Mouse (Mus musculus): ENCODE measurements around the gene Olfr248. TPM values are rescaled to one million over a fixed set of nuclear protein-coding genes. Genes with fewer than 3 reads are reported as not detected.

Gene Olfr248
- polyA plus RNA-seq, 1 experiment, result not detected

DNA sequence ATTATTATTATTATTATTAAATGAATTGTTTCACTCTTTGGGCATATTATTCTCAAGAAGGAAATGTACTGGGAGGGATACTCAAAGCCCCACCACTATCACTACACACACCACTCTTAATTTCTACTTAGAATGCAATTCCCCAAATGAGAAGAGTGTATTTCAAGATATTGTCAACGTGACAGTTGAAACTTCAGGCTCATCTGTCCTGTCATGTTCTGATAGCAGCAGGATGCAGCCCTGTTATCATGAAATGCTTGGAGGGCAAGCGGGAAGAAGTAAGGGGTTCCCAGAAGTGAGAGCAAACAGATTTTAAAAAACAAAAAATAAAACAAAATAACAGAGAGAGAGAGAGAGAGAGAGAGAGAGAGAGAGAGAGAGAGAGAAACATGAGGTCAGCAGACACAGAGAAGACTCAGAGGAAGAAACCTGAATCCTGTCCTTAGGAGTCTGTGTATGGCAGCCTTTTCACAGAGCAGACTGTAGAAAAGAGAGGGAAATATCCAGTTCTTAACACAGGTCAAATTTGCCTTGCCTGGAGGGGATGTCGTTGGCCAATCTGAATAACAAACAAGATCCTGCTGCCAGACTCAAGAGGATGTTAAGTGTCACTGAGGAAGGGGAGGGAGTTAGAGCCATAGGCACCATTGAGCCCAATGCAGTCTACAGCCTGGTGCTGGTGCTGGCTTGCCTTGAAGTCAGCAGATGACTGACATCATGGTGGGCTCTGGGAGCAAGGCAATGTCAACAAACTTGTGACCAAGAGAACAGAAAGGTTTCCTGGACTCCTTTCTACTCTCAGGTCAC is 35.5 kb downstream of the Olfr248 start:
- WGBS, result 70% methylated on average over 3 of the region's 3 CpGs
- Histone ChIP-seq H3K27me3 (ENCODE audit: control insufficient read depth, insufficient read depth, low read length) (no peaks in the 10 kb centered on the region), H3K4me3 (ENCODE audit: control insufficient read depth, insufficient read depth, low read length) (no peak overlapping the region), H3K4me1 (replicated peaks; ENCODE audit: control insufficient read depth, insufficient read depth, low read length) (no peaks in the 10 kb centered on the region), H3K36me3 (ENCODE audit: control insufficient read depth, insufficient read depth, low read length) (no peaks in the 10 kb centered on the region), H3K27ac (ENCODE audit: control insufficient read depth, insufficient read depth, low read length) (no peak overlapping the region)
- no peak for DNase-seq
- TF ChIP-seq POLR2A (IDR thresholded peaks at IDR 0.05; ENCODE audit: control insufficient read depth, extremely low read depth, insufficient read depth, low read length, poor library complexity), result no peak

- no peak for TF ChIP-seq CTCF (IDR thresholded peaks at IDR 0.05; ENCODE audit: borderline replicate concordance, control insufficient read depth, extremely low read depth, insufficient read depth, low read length, poor library complexity)
- TF ChIP-seq POLR2A (IDR thresholded peaks at IDR 0.05; ENCODE audit: control insufficient read depth, extremely low read depth, insufficient read depth, low read length, poor library complexity), result no peak
- no peak overlapping the region for H3K4me3 ChIP-seq (ENCODE audit: control insufficient read depth, insufficient read depth, low read length)
- no peak overlapping the region for H3K27ac ChIP-seq (ENCODE audit: control insufficient read depth, insufficient read depth, low read length)
- WGBS, result 91% methylated on average over 1 of the region's 1 CpGs
- no peaks in the 10 kb centered on the region for H3K36me3 ChIP-seq (ENCODE audit: control insufficient read depth, insufficient read depth, low read length)
- H3K27me3 ChIP-seq (ENCODE audit: control insufficient read depth, insufficient read depth, low read length), result no peaks in the 10 kb centered on the region
- no peaks in the 10 kb centered on the region for H3K4me1 ChIP-seq (replicated peaks; ENCODE audit: control insufficient read depth, insufficient read depth, low read length)
- no peak for DNase-seq
Measured at GRCm38 (mm10) chr1:174427402-174427801, 36.6 kb downstream of the Olfr248 start.

DNA sequence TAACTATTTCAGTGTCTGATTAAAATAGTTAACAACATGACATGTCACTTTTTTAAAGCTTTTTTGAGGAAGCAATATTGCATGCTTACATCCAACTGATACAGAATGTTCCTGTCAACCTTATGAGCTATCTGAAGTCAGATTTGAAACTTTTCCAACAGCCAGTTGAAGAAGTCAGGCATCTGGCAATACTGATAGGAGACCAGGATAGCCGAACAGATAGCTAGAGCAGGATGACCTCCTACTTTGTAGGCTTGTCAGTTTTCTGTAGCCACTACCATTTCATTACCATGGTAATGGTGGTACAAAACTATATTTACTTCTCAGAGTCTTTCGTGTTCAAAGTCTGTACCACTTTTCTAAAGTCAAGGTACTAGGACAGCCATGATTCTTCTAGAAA is 37.6 kb downstream of the Olfr248 start:
- H3K27me3 ChIP-seq (ENCODE audit: control insufficient read depth, insufficient read depth, low read length), result no peaks in the 10 kb centered on the region
- H3K27ac ChIP-seq (ENCODE audit: control insufficient read depth, insufficient read depth, low read length), result no peak overlapping the region
- no peak for DNase-seq
- no peaks in the 10 kb centered on the region for H3K36me3 ChIP-seq (ENCODE audit: control insufficient read depth, insufficient read depth, low read length)
- H3K4me1 ChIP-seq (replicated peaks; ENCODE audit: control insufficient read depth, insufficient read depth, low read length), result no peaks in the 10 kb centered on the region
- TF ChIP-seq POLR2A (IDR thresholded peaks at IDR 0.05; ENCODE audit: control insufficient read depth, extremely low read depth, insufficient read depth, low read length, poor library complexity) (no peak), CTCF (IDR thresholded peaks at IDR 0.05; ENCODE audit: borderline replicate concordance, control insufficient read depth, extremely low read depth, insufficient read depth, low read length, poor library complexity) (no peak)
- WGBS, result 99% methylated on average over 2 of the region's 2 CpGs
- no peak overlapping the region for H3K4me3 ChIP-seq (ENCODE audit: control insufficient read depth, insufficient read depth, low read length)

DNA sequence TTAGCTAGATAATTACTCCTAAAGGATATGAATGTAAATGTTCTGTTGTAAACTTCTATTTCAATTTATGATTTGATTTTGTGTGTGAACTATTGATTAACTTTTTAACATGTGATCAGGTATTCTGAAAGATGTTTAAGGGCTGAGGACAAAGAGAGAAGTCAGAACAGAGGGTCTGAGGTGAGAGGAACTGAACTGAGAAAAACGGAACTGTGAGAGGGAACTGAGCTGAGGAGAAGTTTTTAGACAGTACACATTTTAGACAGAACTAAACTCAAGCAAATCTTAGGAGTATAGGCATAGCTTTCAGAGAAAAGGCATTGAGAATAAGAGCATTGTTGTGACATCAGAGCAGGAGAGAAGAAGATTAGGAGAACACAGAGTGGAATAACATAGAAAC is 43.3 kb downstream of the Olfr248 start:
- no peaks in the 10 kb centered on the region for H3K4me1 ChIP-seq (replicated peaks; ENCODE audit: control insufficient read depth, insufficient read depth, low read length)
- no peak for DNase-seq

More for the DNA sequence above, 43.3 kb downstream of the Olfr248 start:
- WGBS, result 18% methylated on average over 1 of the region's 1 CpGs
- no peak for TF ChIP-seq POLR2A (IDR thresholded peaks at IDR 0.05; ENCODE audit: control insufficient read depth, extremely low read depth, insufficient read depth, low read length, poor library complexity)
- no peak for TF ChIP-seq CTCF (IDR thresholded peaks at IDR 0.05; ENCODE audit: borderline replicate concordance, control insufficient read depth, extremely low read depth, insufficient read depth, low read length, poor library complexity)
- Histone ChIP-seq H3K4me3 (ENCODE audit: control insufficient read depth, insufficient read depth, low read length) (no peak overlapping the region), H3K27me3 (ENCODE audit: control insufficient read depth, insufficient read depth, low read length) (no peaks in the 10 kb centered on the region), H3K27ac (ENCODE audit: control insufficient read depth, insufficient read depth, low read length) (no peak overlapping the region), H3K36me3 (ENCODE audit: control insufficient read depth, insufficient read depth, low read length) (no peaks in the 10 kb centered on the region)

Other genes starting within 250 kb of the Olfr248 start
- gene Olfr420, start 235.4 kb upstream of the Olfr248 start, polyA plus RNA-seq (2012; rRNA removed), result not detected in 2 replicates
- gene Spta1, start 218.3 kb upstream of the Olfr248 start, polyA plus RNA-seq (2012; rRNA removed), result 0.01 and 0.08 TPM in 2 replicates
- gene Olfr419, start 139.0 kb upstream of the Olfr248 start, polyA plus RNA-seq (2012; rRNA removed), result not detected in 2 replicates
- gene Mptx1, start 60.5 kb upstream of the Olfr248 start, polyA plus RNA-seq (2012; rRNA removed), result not detected in 2 replicates
- gene Olfr417, start 25.9 kb upstream of the Olfr248 start, polyA plus RNA-seq (2012; rRNA removed), result not detected in 2 replicates
- gene Olfr414, start 33.0 kb downstream of the Olfr248 start, polyA plus RNA-seq (2012; rRNA removed), result not detected in 2 replicates
- not detected in 2 replicates for gene Olfr220, start 51.0 kb downstream of the Olfr248 start, polyA plus RNA-seq (2012; rRNA removed)
- gene Fmn2, start 110.8 kb downstream of the Olfr248 start, polyA plus RNA-seq (2012; rRNA removed), result 0.18 and 0.22 TPM in 2 replicates

Measured in thymus, adult 2 months (tissue).